Mouse (Mus musculus) mouse trophoblast stem cell (cell line): ENCODE results near the gene Araf.
"Not testable (repeated sequence)": the region's sequence is repeated elsewhere in the genome, so short reads cannot be mapped to it uniquely, and the experiment has no call there.

Experiments used
- in situ Hi-C, 2 experiments: fragments of 300-500 bp; cut with MseI, MboI; formaldehyde crosslinking; loops; 2 replicates in 1 of 2; 3 replicates in 1 of 2; pipeline ENCODE4 v1.15.1; 2025

Araf gene

DNA sequence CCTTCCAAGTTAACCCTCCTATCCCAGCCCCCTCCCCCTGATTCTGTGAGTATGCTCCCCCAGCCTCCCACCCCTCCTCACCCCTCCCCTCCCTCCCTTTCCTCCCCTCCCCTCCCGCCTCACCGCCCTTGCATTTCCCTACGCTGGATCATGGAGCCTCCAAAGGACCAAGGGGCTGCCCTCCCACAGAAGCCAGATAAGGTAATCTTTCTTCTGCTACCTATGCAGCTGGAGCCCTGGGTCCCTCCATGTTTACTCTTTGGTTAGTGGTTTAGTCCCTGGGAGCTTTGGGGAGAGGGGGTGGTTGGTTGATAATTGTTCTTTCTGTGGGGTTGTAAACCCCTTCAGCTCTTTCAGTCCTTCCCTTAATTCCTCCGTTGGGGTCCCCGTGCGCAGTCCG, at the start of gene Araf:
TSS of gene Araf (plus strand) at position 134 of the 400 bp plus-strand sequence.
- in situ Hi-C loops = no loop called here

- in situ Hi-C loops = no loop called here
Measured at GRCm38 (mm10) chrX:20748829-20749228, 48.8 kb upstream of the Araf start.

GRCm38 (mm10) chrX:20761201-20761600, 36.4 kb upstream of the Araf start:
- in situ Hi-C loops = no loop called here

DNA sequence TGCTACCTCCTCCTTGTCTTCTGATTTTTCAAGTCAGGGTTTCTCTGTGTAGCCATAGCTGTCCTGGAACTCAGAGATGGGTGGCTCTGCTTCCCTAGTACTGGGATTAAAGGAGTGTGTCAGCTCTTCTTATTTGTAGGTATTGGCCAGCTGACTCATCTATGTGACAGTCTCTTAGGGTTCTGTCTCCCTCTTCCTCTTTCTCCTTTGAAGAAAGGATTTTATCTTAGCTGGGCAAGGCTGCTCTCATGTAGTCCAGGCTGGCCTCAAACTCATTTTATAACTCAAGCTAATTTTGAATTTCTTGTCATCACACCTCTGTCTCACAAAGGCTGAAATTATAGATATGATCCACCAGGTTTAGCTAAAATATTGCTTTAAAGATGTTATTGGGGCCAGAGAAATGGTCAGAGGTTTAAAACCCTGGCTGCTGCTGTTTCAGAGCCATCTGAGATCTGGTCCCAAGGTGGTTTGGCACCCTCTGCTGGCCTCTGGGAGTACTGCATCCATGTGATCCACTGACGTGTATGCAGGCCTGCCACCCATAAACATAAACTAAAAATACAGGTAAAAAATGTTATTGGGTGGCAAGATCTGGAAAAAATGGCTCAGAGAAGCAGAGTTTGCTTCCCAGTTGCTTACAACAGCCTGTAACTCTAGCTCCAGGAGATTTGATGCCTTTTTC, 26.8 kb upstream of the Araf start:
- in situ Hi-C loops = no loop called here

DNA sequence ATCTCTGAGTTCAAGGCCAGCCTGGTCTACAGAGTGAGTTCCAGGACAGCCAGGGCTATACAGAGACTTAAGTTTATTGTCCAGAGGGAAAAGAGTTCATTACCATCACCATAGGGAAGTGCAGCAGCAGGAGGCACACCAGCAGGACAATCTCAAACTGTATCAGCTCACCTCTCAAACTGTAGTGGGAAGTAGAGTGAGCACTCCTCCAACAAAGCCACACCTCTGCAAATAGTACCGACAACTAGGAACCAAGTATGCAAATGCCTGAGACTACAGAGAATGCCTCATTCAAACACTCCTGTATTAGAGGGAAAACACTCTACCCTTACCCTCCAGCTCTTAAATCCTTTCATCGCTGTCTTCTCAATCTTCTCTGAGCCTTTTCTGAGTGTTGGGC, 25.9 kb upstream of the Araf start:
- in situ Hi-C loops = no loop called here

- in situ Hi-C loops = no loop called here
Measured at GRCm38 (mm10) chrX:20775271-20776016, 22.2 kb upstream of the Araf start.

DNA sequence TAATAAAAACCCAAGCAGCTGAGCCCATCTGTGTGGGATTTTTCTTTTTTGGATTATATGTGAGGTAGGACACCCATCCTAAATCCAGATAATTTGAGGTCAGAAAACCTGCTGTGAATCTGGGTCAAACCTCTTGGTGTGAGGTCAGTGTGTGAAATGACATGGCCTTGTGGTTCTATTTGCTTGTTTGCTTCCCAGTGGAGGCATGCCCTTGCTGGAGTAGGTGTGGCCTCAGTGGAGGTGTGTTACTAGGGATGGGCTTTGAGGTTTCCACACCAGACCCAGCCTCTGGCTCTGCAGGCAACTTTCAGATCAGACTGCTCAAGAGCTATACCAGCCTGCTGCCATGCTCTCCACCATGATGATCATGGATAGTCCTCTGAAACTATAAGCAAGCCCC, 20.0 kb upstream of the Araf start:
- in situ Hi-C loops = no loop called here

DNA sequence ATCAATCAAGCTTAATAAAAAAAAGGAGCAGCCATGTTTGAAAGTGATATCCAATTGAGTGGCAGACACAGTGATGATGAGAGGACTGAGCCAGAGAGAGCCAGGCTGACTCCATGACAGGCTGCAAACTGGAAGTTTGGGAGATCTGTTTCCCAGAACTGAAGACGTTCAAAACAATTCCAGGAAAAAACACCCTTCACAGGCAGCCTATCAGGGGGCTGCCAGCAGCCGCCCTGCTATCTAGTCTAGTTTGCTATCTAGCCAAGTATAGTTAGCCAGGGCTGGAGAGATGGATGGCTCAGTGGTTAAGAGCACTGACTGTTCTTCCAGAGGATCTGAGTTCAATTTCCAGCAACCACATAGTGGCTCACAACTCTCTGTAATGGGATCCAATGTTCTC, 10.3 kb upstream of the Araf start:
- in situ Hi-C loops = no loop called here

DNA sequence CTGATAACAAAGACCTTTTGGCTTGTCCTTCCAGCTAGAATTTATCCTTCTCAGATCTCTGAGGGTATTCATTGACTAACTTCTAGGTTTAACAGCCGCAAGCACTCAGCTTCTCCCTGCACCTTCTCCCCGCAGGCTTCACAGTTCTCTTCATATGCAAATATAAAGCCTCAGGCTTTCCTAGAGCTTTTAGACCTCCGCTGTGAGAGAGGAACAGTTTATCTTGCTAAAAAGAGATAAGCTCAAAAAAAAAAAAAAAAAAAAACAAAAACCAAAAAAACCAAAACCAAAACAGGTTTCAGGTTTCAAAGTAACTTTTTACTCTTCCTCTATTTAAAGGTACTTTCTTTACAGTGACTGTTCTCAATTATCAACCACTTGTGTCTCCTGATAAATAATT, 5.2 kb upstream of the Araf start:
- in situ Hi-C loops = no loop called here

DNA sequence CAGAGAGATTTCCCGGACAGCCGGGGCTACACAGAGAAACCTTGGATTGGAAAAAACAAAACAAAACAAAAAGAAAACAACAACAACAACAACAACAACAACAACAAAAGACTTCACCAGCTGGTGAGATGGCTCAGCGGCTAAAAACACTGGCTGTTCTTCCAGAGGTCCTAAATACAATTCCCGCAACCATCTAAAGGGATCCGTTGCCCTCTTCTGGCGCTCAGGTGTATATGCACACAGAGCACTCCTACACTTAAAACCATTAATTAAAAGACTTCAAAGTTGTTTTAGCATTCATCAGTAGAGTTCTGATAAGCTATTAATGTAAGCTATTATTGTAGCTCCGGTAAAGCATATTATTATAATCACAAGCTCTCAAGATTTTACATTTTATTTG, 4.4 kb upstream of the Araf start:
- in situ Hi-C loops = no loop called here

- in situ Hi-C loops = no loop called here
Measured at GRCm38 (mm10) chrX:20794229-20794628, 3.4 kb upstream of the Araf start.

DNA sequence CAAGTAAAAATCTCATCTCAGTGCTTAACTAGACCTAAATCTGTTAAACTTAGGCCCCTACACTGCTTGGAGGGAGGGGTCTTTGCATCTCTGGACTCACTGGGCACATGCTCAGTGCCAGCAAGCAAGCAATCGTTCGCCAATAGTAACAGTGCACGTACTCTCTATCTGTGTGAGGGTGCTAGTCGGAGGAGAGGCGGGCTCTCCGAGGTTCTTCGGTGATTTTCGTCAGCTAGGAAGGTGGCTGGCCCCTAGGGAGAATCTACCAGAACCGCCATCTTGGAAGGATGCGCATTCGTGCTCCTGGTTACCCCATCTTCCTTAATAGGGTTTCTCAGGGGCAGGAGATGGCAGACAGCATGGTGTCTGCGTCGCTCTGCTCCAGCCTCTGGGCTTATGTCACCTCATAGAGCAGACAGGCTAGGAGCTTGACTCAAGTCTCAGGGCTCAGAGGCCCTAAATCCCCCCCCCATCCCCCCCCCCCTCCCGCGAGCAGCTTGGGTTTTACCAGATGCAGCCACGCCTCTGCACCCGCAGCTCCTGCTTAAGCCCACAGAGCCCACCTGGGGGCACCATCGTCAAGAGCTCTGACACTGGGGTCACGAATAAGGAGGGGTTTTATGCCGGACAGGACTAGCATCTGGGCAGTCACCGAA, 655 bp downstream of the Araf start:
- in situ Hi-C loops = no loop called here

- in situ Hi-C loops = no loop called here
Measured at GRCm38 (mm10) chrX:20798797-20799147, 1.2 kb downstream of the Araf start.

DNA sequence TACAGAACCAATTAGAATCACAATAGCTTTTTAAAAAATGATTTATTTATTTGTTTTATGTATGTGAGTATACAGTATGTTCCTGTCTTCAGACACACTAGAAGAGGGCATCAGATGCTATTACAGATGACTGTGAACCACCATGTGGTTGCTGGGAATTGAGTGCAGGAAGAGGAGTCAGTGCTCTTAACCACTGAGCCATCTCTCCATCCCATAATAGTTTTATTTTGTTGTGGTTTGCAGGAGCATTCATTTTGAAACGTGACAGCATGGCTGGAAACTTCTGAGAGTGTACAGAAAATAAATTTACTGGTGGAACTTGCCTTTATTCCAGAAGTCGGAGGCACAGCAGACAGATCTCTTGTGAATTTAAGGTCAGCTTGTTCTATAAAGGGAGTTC, 3.8 kb downstream of the Araf start:
- in situ Hi-C loops = no loop called here

GRCm38 (mm10) chrX:20804301-20804700, 6.7 kb downstream of the Araf start:
- in situ Hi-C loops = not testable (repeated sequence)

GRCm38 (mm10) chrX:20806295-20806694, 8.7 kb downstream of the Araf start:
- in situ Hi-C loops = no loop called here

GRCm38 (mm10) chrX:20816974-20817373, 19.4 kb downstream of the Araf start:
- in situ Hi-C loops = no loop called here

DNA sequence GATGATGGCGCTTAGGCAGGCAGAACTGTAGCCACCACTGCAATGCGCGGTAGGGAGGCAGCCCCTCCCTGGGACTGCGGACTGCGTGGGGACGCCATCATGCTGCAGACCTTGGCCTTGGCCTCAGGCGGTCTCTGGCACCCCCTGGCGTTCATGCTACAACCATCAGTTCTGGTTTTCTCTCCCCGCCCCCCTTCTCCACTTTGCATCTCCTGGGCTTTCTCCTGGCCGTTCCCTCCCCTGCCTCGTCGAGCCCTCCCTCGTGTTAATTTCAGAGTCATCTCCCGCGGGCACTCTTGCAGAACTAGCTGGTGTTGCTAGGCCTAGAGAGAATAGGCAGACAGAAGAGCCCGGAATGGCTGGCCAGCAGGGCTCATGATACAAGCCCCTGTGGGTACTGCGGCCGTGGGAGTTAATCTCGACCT, 21.6 kb downstream of the Araf start:
- in situ Hi-C loops = no loop called here

DNA sequence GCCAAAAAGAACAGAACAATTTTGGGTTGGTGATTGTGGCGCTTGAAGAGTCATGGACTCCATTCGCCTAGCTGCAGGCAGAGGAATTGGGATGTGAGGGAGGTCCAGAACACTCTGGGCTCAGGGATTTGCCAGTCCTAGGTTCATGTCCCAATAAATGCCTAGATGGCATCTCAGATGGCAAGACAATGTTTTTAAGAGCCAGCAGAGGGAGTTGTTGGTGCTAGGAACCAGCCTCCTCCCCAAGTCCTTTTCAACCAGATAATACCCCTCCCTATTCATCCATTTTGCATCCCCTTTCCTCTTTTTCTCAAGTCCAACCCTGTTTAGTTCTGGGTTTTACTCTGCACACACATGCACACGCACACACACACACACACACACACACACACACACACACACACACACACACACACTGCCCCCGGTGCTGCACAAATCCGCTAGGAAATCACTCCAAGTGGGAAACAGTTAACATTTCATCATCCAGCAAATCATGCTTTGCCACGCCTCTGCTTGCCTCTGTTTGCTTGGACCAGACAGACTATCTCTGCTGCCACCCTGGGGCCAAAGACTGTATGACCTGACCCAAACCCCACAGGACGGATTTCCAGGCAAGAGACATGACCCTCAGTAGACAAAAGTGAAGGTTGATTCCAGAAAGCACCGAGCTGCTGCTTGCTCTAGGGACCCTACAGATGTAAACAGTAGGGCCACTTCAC, 22.3 kb downstream of the Araf start:
- in situ Hi-C loops = no loop called here

GRCm38 (mm10) chrX:20828934-20829333, 31.3 kb downstream of the Araf start:
- in situ Hi-C loops = no loop called here

- in situ Hi-C loops = no loop called here
Measured at GRCm38 (mm10) chrX:20847232-20847631, 49.6 kb downstream of the Araf start.

DNA sequence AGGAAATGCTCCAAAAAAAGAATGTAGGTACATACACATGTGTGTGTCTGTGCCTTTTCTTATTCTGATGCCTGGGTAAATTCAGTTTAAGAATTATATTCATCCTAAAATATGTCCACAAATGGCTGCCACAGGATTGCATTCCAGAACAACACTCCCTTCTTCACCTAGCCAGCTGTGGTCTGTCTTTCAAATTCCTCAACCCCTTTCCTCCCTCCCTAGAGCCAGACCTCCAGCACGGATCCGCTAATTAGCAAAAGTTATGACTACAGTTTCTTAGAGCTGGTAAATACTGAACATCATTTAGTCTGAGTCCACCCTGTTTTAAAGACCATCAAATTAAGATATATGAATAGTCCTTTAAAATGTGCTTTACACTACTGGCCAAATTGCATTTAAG, 50.2 kb downstream of the Araf start:
- in situ Hi-C loops = no loop called here
